Comparison of ENCODE assay signal across 11 mouse cellular contexts in the genomic region with DNA sequence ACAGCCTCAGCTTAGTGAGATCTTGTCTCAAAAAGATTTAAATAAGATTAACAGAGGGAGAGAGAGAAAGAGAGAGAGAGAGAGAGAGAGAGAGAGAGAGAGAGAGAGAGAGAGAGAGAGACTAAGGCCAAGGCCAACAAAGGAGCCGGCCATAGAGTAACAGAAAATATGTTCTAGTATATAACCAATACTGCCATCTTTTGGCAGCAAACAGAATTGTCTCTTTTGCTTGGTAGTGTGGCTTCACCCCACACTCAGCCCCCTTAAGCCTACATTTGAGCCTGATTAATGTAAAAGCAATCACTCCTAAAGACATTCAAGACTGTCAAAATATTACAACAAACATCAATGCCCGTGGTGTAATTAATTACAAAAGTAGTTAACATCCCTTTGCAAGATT. TPM values are rescaled to one million over a fixed set of nuclear protein-coding genes. Genes with fewer than 3 reads are reported as not detected.
DNase-seq lines count a peak whose midpoint lies in the region; TF ChIP-seq lines count a peak whose summit lies in the region.
"Had no signal": no experiment of that assay in that cellular context is flagged by ENCODE, and none has a peak within 500 bp of the region (broad histone marks: within the 10 kb centered on the region; RNA-seq: fewer than 3 reads in every experiment).

No protein-coding gene starts in this region.

- intact Hi-C loops in left cerebral cortex, adult 2 months (cut with DNase I): no loop called here
- intact Hi-C loops in left cerebral cortex, postnatal 4 days (cut with DNase I): loop anchor here (10.0 kb wide), 1 partner anchor 71 kb away; no protein-coding TSS in a partner anchor

- H3K79me2 ChIP-seq in MEL (ENCODE audit: control insufficient read depth, insufficient read depth, low read length, poor library complexity): no peaks in the 10 kb centered on the region

- H3K9me3 ChIP-seq in MEL (replicated peaks; ENCODE audit: insufficient read depth, low read length): no peaks in the 10 kb centered on the region
- H3K9me3 ChIP-seq in hindbrain, embryonic 10.5 days: no peaks in the 10 kb centered on the region
- H3K9me3 ChIP-seq: kidney, embryonic 15.5 days; liver, embryonic 15.5 days had no signal

- H3K9ac ChIP-seq in MEL (ENCODE audit: control insufficient read depth, low read depth, low read length, poor library complexity, severe bottlenecking): no peak overlapping the region
- H3K9ac ChIP-seq: kidney, embryonic 15.5 days; liver, embryonic 15.5 days had no signal

- DNase-seq in cerebellum, adult 9-10 months: peak; percentile 34
- DNase-seq in cerebellum, adult 11-12 months: no peak
- no peak for DNase-seq in left cerebral cortex, adult 2 months (ENCODE audit: extremely low spot score in 1 of 2, low spot score in 2 of 2)
- DNase-seq in left cerebral cortex, postnatal 4 days: no peak
- peak; percentile 6 for DNase-seq in MEL (ENCODE audit: low read depth, low spot score)
- DNase-seq in lung, postnatal 14 days: peak; percentile 4
- DNase-seq in ovary, postnatal 36 days (ENCODE audit: low spot score): no peak
- DNase-seq in hindbrain, embryonic 10.5 days (ENCODE audit: low spot score): no peak
- DNase-seq: gastrocnemius, postnatal 14 days had no signal

- no peak overlapping the region for H3K4me3 ChIP-seq in left cerebral cortex, adult 2 months
- H3K4me3 ChIP-seq in MEL (ENCODE audit: control insufficient read depth in 1 of 2, insufficient read depth in 1 of 2, low read depth in 2 of 2, low read length in 2 of 2): no peak overlapping the region
- H3K4me3 ChIP-seq in hindbrain, embryonic 10.5 days: no peak overlapping the region
- H3K4me3 ChIP-seq: kidney, embryonic 15.5 days; liver, embryonic 15.5 days had no signal

- no peak overlapping the region for H3K27ac ChIP-seq in left cerebral cortex, adult 2 months
- H3K27ac ChIP-seq in MEL (ENCODE audit: control insufficient read depth, low read depth, low read length): no peak overlapping the region
- no peak overlapping the region for H3K27ac ChIP-seq in hindbrain, embryonic 10.5 days
- H3K27ac ChIP-seq: kidney, embryonic 15.5 days; liver, embryonic 15.5 days had no signal

- H3K4me1 ChIP-seq in MEL (ENCODE audit: control insufficient read depth in 1 of 2, insufficient read depth in 2 of 2, low read length in 2 of 2): no peaks in the 10 kb centered on the region
- H3K4me1 ChIP-seq in hindbrain, embryonic 10.5 days (replicated peaks): no peaks in the 10 kb centered on the region
- H3K4me1 ChIP-seq: kidney, embryonic 15.5 days; liver, embryonic 15.5 days had no signal

- TF ChIP-seq POLR2A in MEL (IDR thresholded peaks at IDR 0.05; ENCODE audit: control insufficient read depth in 1 of 2, insufficient read depth in 1 of 2, low read depth in 1 of 2, low read length in 2 of 2, poor library complexity in 1 of 2): no peak

- H3K27me3 ChIP-seq in MEL (ENCODE audit: control insufficient read depth in 1 of 2, insufficient read depth in 2 of 2, low read length in 2 of 2): peaks cover 1 to 2% of the 10 kb centered on the region in 2 experiments; a peak in 2 of 4 replicates
- no peaks in the 10 kb centered on the region for H3K27me3 ChIP-seq in hindbrain, embryonic 10.5 days (ENCODE audit: insufficient read depth, poor library complexity, severe bottlenecking)
- H3K27me3 ChIP-seq: kidney, embryonic 15.5 days; liver, embryonic 15.5 days had no signal

- peak; percentile 50 for TF ChIP-seq CTCF in left cerebral cortex, adult 2 months (IDR thresholded peaks at IDR 0.05)
- TF ChIP-seq CTCF in MEL (IDR thresholded peaks at IDR 0.05 in 2 of 3, conservative IDR thresholded peaks at IDR 0.05 in 1 of 3; ENCODE audit: control insufficient read depth in 1 of 3, insufficient read depth in 1 of 3, low read depth in 2 of 3, low read length in 3 of 3, poor library complexity in 1 of 3, severe bottlenecking in 1 of 3): peak in 1 of 3 experiments; percentile 38; a peak in 2 of 6 replicates

- peak; percentile 32 for TF ChIP-seq RAD21 in MEL (IDR thresholded peaks at IDR 0.05; ENCODE audit: low read depth, low read length)

- TF ChIP-seq EP300 in MEL (IDR thresholded peaks at IDR 0.05; ENCODE audit: low read depth in 1 of 2, low read length in 2 of 2): no peak

- 58% methylated on average over 2 of the region's 2 CpGs for WGBS in hindbrain, embryonic 10.5 days

- no peaks in the 10 kb centered on the region for H3K36me3 ChIP-seq in MEL (ENCODE audit: control insufficient read depth in 1 of 2, insufficient read depth in 2 of 2, low read length in 2 of 2)
- no peaks in the 10 kb centered on the region for H3K36me3 ChIP-seq in hindbrain, embryonic 10.5 days
- H3K36me3 ChIP-seq: kidney, embryonic 15.5 days; liver, embryonic 15.5 days had no signal

TF ChIP-seq in MEL, 35 proteins besides CTCF, POLR2A, EP300 and RAD21:
- TF ChIP-seq MXI1 (IDR thresholded peaks at IDR 0.05; ENCODE audit: low read depth, low read length): no peak
- TF ChIP-seq ELF1 (IDR thresholded peaks at IDR 0.05; ENCODE audit: low read depth, low read length): no peak
- no peak for TF ChIP-seq JUND (IDR thresholded peaks at IDR 0.05; ENCODE audit: low read depth, low read length)
- no peak for TF ChIP-seq MYB (IDR thresholded peaks at IDR 0.05; ENCODE audit: low read depth, low read length)
- TF ChIP-seq GATA1 (IDR thresholded peaks at IDR 0.05; ENCODE audit: low read depth, low read length): no peak
- no peak for TF ChIP-seq GABPA (IDR thresholded peaks at IDR 0.05; ENCODE audit: low read depth, low read length)
- no peak for TF ChIP-seq NELFE (IDR thresholded peaks at IDR 0.05; ENCODE audit: low read depth, low read length)
- TF ChIP-seq ZNF384 (IDR thresholded peaks at IDR 0.05; ENCODE audit: low read depth, low read length): no peak
- no peak for TF ChIP-seq TCF12 (IDR thresholded peaks at IDR 0.05; ENCODE audit: low read depth, low read length)
- TF ChIP-seq ZKSCAN1 (IDR thresholded peaks at IDR 0.05; ENCODE audit: low read depth, low read length): no peak
- TF ChIP-seq CHD1 (IDR thresholded peaks at IDR 0.05; ENCODE audit: low read depth, low read length): no peak
- TF ChIP-seq NRF1 (IDR thresholded peaks at IDR 0.05; ENCODE audit: insufficient read depth, low read depth, low read length, poor library complexity, severe bottlenecking): no peak

RNA-seq across cellular contexts. Expression of gene Gpr176, which starts 37.1 kb away (rescaled TPM):
- total RNA-seq in left cerebral cortex, adult 2 months (2021): 1 to 10 TPM; 8.9 to 9.5 TPM
- total RNA-seq in left cerebral cortex, postnatal 4 days (2021): 10 to 100 TPM; 11.2 to 13.3 TPM
- not detected in 2 replicates for total RNA-seq in MEL (2012; rRNA removed)
- polyA plus RNA-seq in MEL (2012; ENCODE audit: insufficient read depth in 1 of 2, insufficient read length in 2 of 2, low read depth in 1 of 2, low replicate concordance in 2 of 2, missing spikeins in 1 of 2): not detected
- polyA plus RNA-seq in hindbrain, embryonic 10.5 days (2016; fragmentation: Nextera tagmentation; extraction: Ambion mirVana): 0.39 TPM in 2 replicates

RNA-seq across cellular contexts. Expression of gene Eif2ak4, which starts 52.3 kb away (rescaled TPM):
- total RNA-seq in left cerebral cortex, adult 2 months (2021): 10 to 100 TPM; 22.2 to 25.1 TPM
- 10 to 100 TPM; 23.1 to 26.7 TPM for total RNA-seq in left cerebral cortex, postnatal 4 days (2021)
- 11.5 and 13.2 TPM in 2 replicates for total RNA-seq in MEL (2012; rRNA removed)
- polyA plus RNA-seq in MEL (2012; ENCODE audit: insufficient read depth in 1 of 2, insufficient read length in 2 of 2, low read depth in 1 of 2, low replicate concordance in 2 of 2, missing spikeins in 1 of 2): 10 to 100 TPM in 1 of 2 experiments, not detected in 1; 15.5 TPM
- 11.4 and 14.2 TPM in 2 replicates for polyA plus RNA-seq in hindbrain, embryonic 10.5 days (2016; fragmentation: Nextera tagmentation; extraction: Ambion mirVana)

Comparison
In these comparisons a context has a peak if more than half of its experiments do, and no peak if none do; other contexts are left out.
1. DNase-seq: peak in cerebellum, adult 9-10 months (single experiment), MEL (single experiment) and lung, postnatal 14 days (single experiment); none in cerebellum, adult 11-12 months (single experiment), left cerebral cortex, adult 2 months (0 of 2), left cerebral cortex, postnatal 4 days (single experiment), ovary, postnatal 36 days (single experiment) and hindbrain, embryonic 10.5 days (single experiment).